Mouse (Mus musculus) CH12F3 (cell line): Measurements from ENCODE around the gene 2300003K06Rik.
"Not testable (repeated sequence)": the region's sequence is repeated elsewhere in the genome, so short reads cannot be mapped to it uniquely, and the experiment has no call there.

ENCODE experiments used
- in situ Hi-C: fragments of 300-500 bp; cut with MboI; formaldehyde crosslinking; loops from 2 replicates; pipeline ENCODE4 v1.14.3; 2020; ENCODE audit warnings: low sequenced_read_pairs

The 2300003K06Rik gene

GRCm38 (mm10) chr11:99837966-99838365, at the start of gene 2300003K06Rik:
Gene 2300003K06Rik, minus strand, starts transcription at chr11:99838066.
- in situ Hi-C loops = no loop called here

- in situ Hi-C loops = not testable (repeated sequence)
Measured at GRCm38 (mm10) chr11:99878887-99879286, 41.0 kb upstream of the 2300003K06Rik start, which contains the start of gene Gm11567. Gene Gm11567, plus strand, starts transcription at chr11:99879187.

- in situ Hi-C loops = not testable (repeated sequence)
Measured at GRCm38 (mm10) chr11:99873089-99873488, 35.2 kb upstream of the 2300003K06Rik start, which contains the start of gene Krtap9-1. Gene Krtap9-1, plus strand, starts transcription at chr11:99873389.

GRCm38 (mm10) chr11:99864176-99864575, 26.3 kb upstream of the 2300003K06Rik start, which contains the start of gene Gm11559:
Gene Gm11559, plus strand, starts transcription at chr11:99864476.
- in situ Hi-C loops = not testable (repeated sequence)

- in situ Hi-C loops = no loop called here
Measured at GRCm38 (mm10) chr11:99858761-99859160, 20.9 kb upstream of the 2300003K06Rik start.

- in situ Hi-C loops = no loop called here
Measured at GRCm38 (mm10) chr11:99857617-99858016, 19.8 kb upstream of the 2300003K06Rik start, which contains the start of gene Gm11568. Gene Gm11568, plus strand, starts transcription at chr11:99857917.

GRCm38 (mm10) chr11:99854121-99854520, 16.3 kb upstream of the 2300003K06Rik start:
- in situ Hi-C loops = no loop called here

GRCm38 (mm10) chr11:99851508-99851907, 13.6 kb upstream of the 2300003K06Rik start, which contains the start of gene Krtap4-16:
Gene Krtap4-16, minus strand, starts transcription at chr11:99851608.
- in situ Hi-C loops = no loop called here

- in situ Hi-C loops = no loop called here
Measured at GRCm38 (mm10) chr11:99846746-99847145, 8.9 kb upstream of the 2300003K06Rik start.

- in situ Hi-C loops = no loop called here
Measured at GRCm38 (mm10) chr11:99842185-99842584, 4.3 kb upstream of the 2300003K06Rik start.

- in situ Hi-C loops = not testable (repeated sequence)
Measured at GRCm38 (mm10) chr11:99815566-99815965, 22.3 kb downstream of the 2300003K06Rik start, which contains the start of gene Gm11564. Gene Gm11564, minus strand, starts transcription at chr11:99815666.

- in situ Hi-C loops = not testable (repeated sequence)
Measured at GRCm38 (mm10) chr11:99809792-99810191, 28.1 kb downstream of the 2300003K06Rik start, which contains the start of gene Krtap4-13. Gene Krtap4-13, minus strand, starts transcription at chr11:99809892.

GRCm38 (mm10) chr11:99804346-99804745, 33.5 kb downstream of the 2300003K06Rik start, which contains the start of gene Gm11554:
Gene Gm11554, minus strand, starts transcription at chr11:99804446.
- in situ Hi-C loops = not testable (repeated sequence)

- in situ Hi-C loops = not testable (repeated sequence)
Measured at GRCm38 (mm10) chr11:99798832-99799231, 39.0 kb downstream of the 2300003K06Rik start, which contains the start of gene Gm11569. Gene Gm11569, minus strand, starts transcription at chr11:99798932.

- in situ Hi-C loops = no loop called here
Measured at GRCm38 (mm10) chr11:99793367-99793766, 44.5 kb downstream of the 2300003K06Rik start, which contains the start of gene Gm11596. Gene Gm11596, minus strand, starts transcription at chr11:99793467.
